Mouse (Mus musculus): ENCODE results near the gene Lipe.

Gene Lipe

GRCm38 (mm10) chr7:25385850-25386555, 12.5 kb downstream of the Lipe start:
- peak; percentile 75 to 86 for DNase-seq

- no peak for DNase-seq
Observed at GRCm38 (mm10) chr7:25385259-25385658, 13.3 kb downstream of the Lipe start.

GRCm38 (mm10) chr7:25384818-25385217, 13.7 kb downstream of the Lipe start:
- no peak for DNase-seq

GRCm38 (mm10) chr7:25384318-25384717, 14.2 kb downstream of the Lipe start:
- no peak for DNase-seq

GRCm38 (mm10) chr7:25383891-25384290, 14.6 kb downstream of the Lipe start:
- no peak for DNase-seq

- DNase-seq, result no peak
Observed at GRCm38 (mm10) chr7:25383385-25383784, 15.1 kb downstream of the Lipe start.

- DNase-seq, result no peak
Observed at GRCm38 (mm10) chr7:25382541-25382940, 16.0 kb downstream of the Lipe start.

GRCm38 (mm10) chr7:25381284-25381680, 17.2 kb downstream of the Lipe start:
- DNase-seq, result no peak

GRCm38 (mm10) chr7:25380392-25381283, 17.9 kb downstream of the Lipe start:
- no peak for DNase-seq

- peak; percentile 80 to 88 for DNase-seq
Observed at GRCm38 (mm10) chr7:25379551-25380351, 18.8 kb downstream of the Lipe start.

- DNase-seq, result no peak
Observed at GRCm38 (mm10) chr7:25378181-25379100, 20.1 kb downstream of the Lipe start.

GRCm38 (mm10) chr7:25377100-25377700, 21.3 kb downstream of the Lipe start:
- DNase-seq, result no peak

GRCm38 (mm10) chr7:25376556-25376955, 22.0 kb downstream of the Lipe start:
- DNase-seq, result peak; percentile 89 to 91

- no peak for DNase-seq
Observed at GRCm38 (mm10) chr7:25372441-25372840, 26.1 kb downstream of the Lipe start.

- DNase-seq, result no peak
Observed at GRCm38 (mm10) chr7:25369058-25369749, 29.3 kb downstream of the Lipe start, which contains the start of gene Cnfn. Cnfn (minus strand) TSS chr7:25369724.

GRCm38 (mm10) chr7:25368333-25368732, 30.2 kb downstream of the Lipe start:
- no peak for DNase-seq

- DNase-seq, result peak; percentile 69 to 76
Observed at GRCm38 (mm10) chr7:25367632-25368293, 30.7 kb downstream of the Lipe start.

GRCm38 (mm10) chr7:25365937-25366625, 32.4 kb downstream of the Lipe start:
- DNase-seq, result no peak

GRCm38 (mm10) chr7:25363632-25364031, 34.9 kb downstream of the Lipe start:
- no peak for DNase-seq

- DNase-seq, result peak; percentile 45 to 59
Observed at GRCm38 (mm10) chr7:25363151-25363550, 35.4 kb downstream of the Lipe start.

Measured in kidney, postnatal 4 days (tissue).